In the genomic region with DNA sequence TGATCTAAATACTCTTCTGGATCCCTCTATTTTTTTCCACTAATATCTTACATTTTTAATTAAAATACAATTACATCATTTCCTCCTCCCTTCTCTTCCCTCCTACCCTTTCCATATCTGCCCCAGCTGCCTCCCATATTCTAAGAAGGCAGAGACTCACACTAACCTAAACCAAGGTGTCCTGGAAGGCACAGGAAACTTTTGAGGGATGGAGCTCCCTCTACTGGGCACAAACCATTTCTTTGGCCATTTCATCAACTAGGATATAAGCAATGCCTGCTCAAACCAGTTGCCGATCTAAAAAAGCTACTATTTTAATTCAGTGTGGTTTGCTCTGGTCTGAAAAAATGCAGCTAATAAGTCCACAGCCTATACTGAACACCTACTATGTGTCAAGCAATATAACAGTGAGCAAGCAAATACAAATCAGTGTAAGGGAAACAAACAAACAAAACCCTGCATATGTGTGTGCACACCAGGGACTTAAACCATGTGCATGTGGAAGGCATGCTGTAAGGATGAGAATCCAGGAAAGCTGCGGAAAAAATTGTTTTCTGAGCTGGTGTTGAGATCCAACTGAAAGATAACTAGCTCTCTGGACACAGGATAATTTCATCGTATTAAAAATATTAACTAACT, we compare ENCODE assay signal across 9 mouse cellular contexts.
A peak's percentile ranks its signal among the peaks of the same experiment; 100 is the strongest.
DNase-seq lines count a peak whose midpoint lies in the region; ATAC-seq and TF ChIP-seq lines count a peak whose summit lies in the region.
"Had no signal": no experiment of that assay in that cellular context is flagged by ENCODE, and none has a peak within 500 bp of the region (broad histone marks: within the 10 kb centered on the region; RNA-seq: fewer than 3 reads in every experiment).

No protein-coding gene starts in this region.

- 51% methylated on average over 3 of the region's 3 CpGs for WGBS in forebrain, embryonic 11.5 days
- WGBS in midbrain, postnatal 0 days: 49% methylated on average over 3 of the region's 3 CpGs

- H3K9me3 ChIP-seq in forebrain, embryonic 11.5 days (ENCODE audit: control insufficient read depth, low read length): no peaks in the 10 kb centered on the region
- no peaks in the 10 kb centered on the region for H3K9me3 ChIP-seq in midbrain, postnatal 0 days (ENCODE audit: low read length)
- H3K9me3 ChIP-seq: heart, embryonic 13.5 days had no signal

- ATAC-seq in forebrain, embryonic 11.5 days (replicated peaks; ENCODE audit: low FRiP score): peak; percentile 68
- ATAC-seq in midbrain, postnatal 0 days (ENCODE audit: low FRiP score): no peak
- ATAC-seq in CD4-positive, CD25-positive, alpha-beta regulatory T cell, adult 4 months: no peak

- H3K27ac ChIP-seq in forebrain, embryonic 11.5 days (ENCODE audit: low read depth, low read length): no peak overlapping the region
- H3K27ac ChIP-seq in midbrain, postnatal 0 days (ENCODE audit: low read depth, low read length): no peak overlapping the region
- H3K27ac ChIP-seq: heart, embryonic 13.5 days had no signal

- intact Hi-C loops in left cerebral cortex, postnatal 10 days (cut with DNase I): no loop called here

- no peaks in the 10 kb centered on the region for H3K36me3 ChIP-seq in forebrain, embryonic 11.5 days (ENCODE audit: control insufficient read depth, insufficient read depth, low read length)
- H3K36me3 ChIP-seq in midbrain, postnatal 0 days (ENCODE audit: insufficient read depth, low read length): no peaks in the 10 kb centered on the region
- H3K36me3 ChIP-seq: heart, embryonic 13.5 days had no signal

- no peaks in the 10 kb centered on the region for H3K4me1 ChIP-seq in forebrain, embryonic 11.5 days (replicated peaks; ENCODE audit: control insufficient read depth, insufficient read depth, low read length)
- no peaks in the 10 kb centered on the region for H3K4me1 ChIP-seq in midbrain, postnatal 0 days (ENCODE audit: insufficient read depth, low read length)
- H3K4me1 ChIP-seq: heart, embryonic 13.5 days had no signal

- no peaks in the 10 kb centered on the region for H3K27me3 ChIP-seq in forebrain, embryonic 11.5 days (ENCODE audit: control insufficient read depth, insufficient read depth, low read length)
- no peaks in the 10 kb centered on the region for H3K27me3 ChIP-seq in midbrain, postnatal 0 days (ENCODE audit: insufficient read depth, low read length)
- H3K27me3 ChIP-seq: heart, embryonic 13.5 days had no signal

- peak; percentile 80 for TF ChIP-seq CTCF in midbrain, postnatal 0 days (IDR thresholded peaks at IDR 0.05)

- H3K4me3 ChIP-seq in forebrain, embryonic 11.5 days (ENCODE audit: low read depth, low read length): no peak overlapping the region
- no peak overlapping the region for H3K4me3 ChIP-seq in midbrain, postnatal 0 days (ENCODE audit: low read depth, low read length)
- H3K4me3 ChIP-seq: heart, embryonic 13.5 days had no signal

- DNase-seq in gastrocnemius, postnatal 10 days: peak; percentile 13
- no peak for DNase-seq in gastrocnemius, adult 18-20 months (ENCODE audit: low spot score)
- peak; percentile 22 for DNase-seq in adrenal gland, postnatal 14 days
- peak; percentile 52 for DNase-seq in forebrain, embryonic 11.5 days (ENCODE audit: low spot score)
- peak; percentile 36 for DNase-seq in kidney, adult 18-20 months
- peak; percentile 37 to 63 for DNase-seq in left cerebral cortex, postnatal 10 days (ENCODE audit: extremely low spot score in 1 of 2, low spot score in 2 of 2)
- DNase-seq in midbrain, postnatal 0 days (ENCODE audit: low spot score): peak; percentile 84

- H3K9ac ChIP-seq in forebrain, embryonic 11.5 days (ENCODE audit: low read length): no peak overlapping the region
- H3K9ac ChIP-seq in midbrain, postnatal 0 days (replicated peaks; ENCODE audit: low read length, poor library complexity, severe bottlenecking): no peak overlapping the region
- H3K9ac ChIP-seq: heart, embryonic 13.5 days had no signal

- H3K4me2 ChIP-seq in forebrain, embryonic 11.5 days (ENCODE audit: low read depth, low read length, severe bottlenecking): no peak overlapping the region
- H3K4me2 ChIP-seq in midbrain, postnatal 0 days (ENCODE audit: low read depth, low read length, poor library complexity, severe bottlenecking): no peak overlapping the region
- H3K4me2 ChIP-seq: heart, embryonic 13.5 days had no signal
